Mouse (Mus musculus) gastrocnemius, adult 2 months (tissue): Measurements from ENCODE around the gene Gbx2. TPM values are rescaled to one million over a fixed set of nuclear protein-coding genes. Genes with fewer than 3 reads are reported as not detected.

ENCODE experiments used
- DNase-seq: peaks from one replicate; pipeline ENCODE4 v3.0.0; 2022
- H3K27ac ChIP-seq: fragments of 200-600 bp; 2 replicates; pipeline ENCODE4 v1.8.1; 2022; ENCODE audit warnings: mild to moderate bottlenecking
- H3K4me3 ChIP-seq: fragments of 200-600 bp; 2 replicates; pipeline ENCODE4 v1.8.1; 2022; ENCODE audit warnings: mild to moderate bottlenecking, moderate library complexity
- CTCF ChIP-seq: fragments of 200-600 bp; IDR thresholded peaks from 2 replicates; pipeline ENCODE4 v1.8.1; 2022; ENCODE audit warnings: antibody characterized with exemption, mild to moderate bottlenecking, moderate library complexity
- intact Hi-C: fragments of 180-260 bp; cut with DNase I; formaldehyde crosslinking; loops from one replicate; pipeline ENCODE4 v1.15.1; 2025
- total RNA-seq, 2 experiments: library from RNA; stranded (reverse); gene quantifications; 2 replicates each; pipeline ENCODE4 v1.2.3; 2021

Gbx2 gene
- total RNA-seq, 2 experiments from 2014 or later, result 0.56 TPM; not detected in 1

DNA sequence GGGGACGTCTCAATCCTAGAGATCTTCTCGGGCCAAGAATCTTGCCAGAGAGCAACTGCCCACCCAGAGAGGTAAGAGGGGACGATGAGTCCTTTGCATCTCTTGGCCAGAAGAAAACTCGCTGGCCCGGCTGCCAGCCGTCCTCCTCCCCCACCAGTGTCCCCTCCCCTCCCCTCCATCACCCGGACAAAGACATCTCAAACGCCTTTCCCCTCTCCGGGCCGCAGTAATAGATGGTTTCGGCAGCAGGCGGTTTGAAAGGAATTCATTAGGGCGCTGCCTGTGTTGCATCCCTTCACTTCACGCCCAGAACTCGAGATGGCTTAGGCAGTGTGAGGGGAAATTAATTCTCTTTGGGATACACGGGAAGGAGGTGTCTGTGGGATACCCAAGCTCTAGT, 1.6 kb upstream of the Gbx2 start:
- H3K4me3 ChIP-seq, result no peak overlapping the region
- no peak for DNase-seq
- TF ChIP-seq CTCF, result no peak
- intact Hi-C loops, result no loop called here
- H3K27ac ChIP-seq, result no peak overlapping the region

DNA sequence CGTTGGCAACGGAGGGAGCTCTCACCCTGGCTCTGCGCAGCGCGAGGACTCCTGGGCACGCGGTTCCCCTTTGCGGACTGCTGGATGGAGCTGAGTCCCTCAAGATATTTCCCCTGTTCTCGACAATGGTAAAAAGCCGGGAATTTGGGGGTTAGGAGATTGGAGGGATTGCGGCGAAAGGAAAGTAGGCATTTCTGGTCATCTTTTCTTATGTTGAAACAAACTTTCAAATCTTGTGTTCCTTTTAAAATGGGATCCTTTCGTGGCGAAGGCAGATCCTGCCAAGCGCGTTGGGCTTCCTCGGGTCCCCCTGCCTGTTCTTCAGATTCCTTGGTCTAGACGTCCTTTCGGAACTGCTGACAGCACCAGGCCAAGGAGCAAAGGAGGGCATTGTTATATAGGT, 1.0 kb upstream of the Gbx2 start:
- H3K4me3 ChIP-seq, result no peak overlapping the region
- intact Hi-C loops, result no loop called here
- TF ChIP-seq CTCF, result no peak
- DNase-seq, result no peak
- H3K27ac ChIP-seq, result no peak overlapping the region

DNA sequence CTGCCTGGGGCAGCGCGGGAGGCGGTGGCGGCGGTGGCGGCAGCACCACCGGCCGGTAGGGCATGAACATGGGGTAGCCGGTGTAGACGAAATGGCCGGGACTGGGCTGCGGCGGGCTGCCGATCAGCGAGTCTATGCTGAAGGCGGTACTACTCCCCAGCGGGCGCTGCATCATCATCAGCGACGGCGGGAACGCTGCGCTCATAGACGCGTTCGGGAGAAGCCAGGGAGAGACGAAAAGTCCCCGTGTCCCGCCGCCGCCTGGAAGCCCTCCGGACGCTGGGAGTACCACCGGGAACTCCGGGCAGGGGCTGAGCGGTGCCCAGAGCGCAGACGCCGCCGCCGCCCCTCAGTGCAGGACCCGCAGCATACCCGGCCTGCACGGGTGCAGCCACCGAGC, 428 bp downstream of the Gbx2 start:
- DNase-seq, result no peak
- H3K4me3 ChIP-seq, result peak overlapping the region; percentile 68
- no peak for TF ChIP-seq CTCF
- H3K27ac ChIP-seq, result no peak overlapping the region
- intact Hi-C loops, result no loop called here

DNA sequence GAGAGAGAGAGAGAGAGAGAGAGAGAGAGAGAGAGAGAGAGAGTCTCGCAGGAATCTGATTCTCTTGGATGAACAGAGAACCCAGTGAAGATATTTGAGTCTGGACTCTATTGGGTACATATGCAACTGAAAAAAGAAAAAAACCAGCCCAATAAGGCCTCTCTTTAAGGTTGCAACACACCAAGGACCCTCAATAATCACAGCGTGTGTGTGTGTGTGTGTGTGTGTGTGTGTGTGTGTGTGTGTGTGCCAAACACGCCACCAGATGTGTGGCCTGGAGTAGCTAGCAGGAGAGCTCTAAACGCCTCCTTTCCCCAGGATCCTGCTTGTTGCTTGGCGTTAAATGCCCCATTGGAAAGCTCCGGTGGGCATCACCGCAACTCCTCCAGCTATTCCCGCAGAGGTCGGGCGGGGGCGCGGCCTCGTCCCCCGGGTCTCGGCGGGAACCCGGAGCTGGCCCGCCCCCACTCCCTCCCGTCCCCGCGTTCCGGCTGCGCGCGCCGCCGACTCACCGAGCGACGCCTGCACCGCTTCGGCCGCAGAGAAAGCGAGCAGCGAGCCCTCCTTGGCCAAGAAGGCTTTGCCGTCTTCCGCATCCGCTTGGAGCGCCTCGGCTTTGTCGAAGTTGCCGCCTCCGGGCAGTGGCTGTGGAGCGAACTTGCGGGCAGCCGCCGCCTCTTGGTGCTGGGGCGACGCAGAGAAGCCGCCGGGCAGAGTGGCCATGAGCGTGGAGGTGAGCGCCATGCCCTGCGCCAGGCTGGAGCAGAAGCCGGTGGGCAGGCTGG, 1.1 kb downstream of the Gbx2 start:
- Histone ChIP-seq H3K27ac (no peak overlapping the region), H3K4me3 (peak overlapping the region; percentile 68)
- DNase-seq, result no peak
- no peak for TF ChIP-seq CTCF
- intact Hi-C loops, result no loop called here

DNA sequence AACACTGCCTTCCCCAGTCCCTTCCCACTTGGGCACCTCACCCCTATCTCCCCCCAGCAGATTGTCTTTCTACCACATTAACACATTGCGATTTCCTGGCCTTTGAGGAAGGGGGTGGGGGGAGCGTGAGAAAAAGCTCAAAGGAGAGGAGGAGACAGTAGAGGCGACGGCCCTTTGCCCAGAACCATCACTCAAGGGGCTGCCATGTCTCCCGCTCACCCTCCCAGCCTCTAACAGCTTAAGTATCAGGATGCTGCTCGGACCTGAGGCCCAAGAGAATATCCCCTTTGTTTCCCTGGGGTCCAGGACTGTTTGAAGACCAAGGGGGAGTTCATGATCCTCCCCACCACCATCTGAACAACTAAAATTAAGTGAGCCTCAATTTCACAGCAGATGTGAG, 1.8 kb downstream of the Gbx2 start:
- no peak for DNase-seq
- intact Hi-C loops, result no loop called here
- no peak for TF ChIP-seq CTCF
- Histone ChIP-seq H3K4me3 (peak overlapping the region; percentile 43), H3K27ac (no peak overlapping the region)

DNA sequence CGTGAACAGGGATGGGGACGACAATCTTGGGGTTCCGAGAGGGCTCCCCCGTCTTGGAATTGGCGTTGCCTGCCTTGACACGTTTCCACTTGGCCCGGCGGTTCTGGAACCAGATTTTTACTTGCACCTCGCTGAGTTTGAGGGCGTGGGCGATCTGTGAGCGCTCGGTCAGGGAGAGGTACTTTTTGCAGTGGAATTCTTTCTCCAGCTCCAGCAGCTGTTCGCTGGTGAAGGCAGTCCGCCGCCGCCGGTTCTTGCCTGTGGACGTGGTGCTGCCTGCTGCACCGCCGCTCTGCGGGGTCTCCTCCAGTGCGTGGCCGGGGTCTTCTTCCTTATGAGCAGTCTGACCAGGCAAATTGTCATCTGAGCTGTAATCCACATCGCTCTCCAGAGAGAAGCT, 2.3 kb downstream of the Gbx2 start:
- peak overlapping the region; percentile 43 for H3K4me3 ChIP-seq
- H3K27ac ChIP-seq, result no peak overlapping the region
- intact Hi-C loops, result no loop called here
- TF ChIP-seq CTCF, result no peak
- no peak for DNase-seq

DNA sequence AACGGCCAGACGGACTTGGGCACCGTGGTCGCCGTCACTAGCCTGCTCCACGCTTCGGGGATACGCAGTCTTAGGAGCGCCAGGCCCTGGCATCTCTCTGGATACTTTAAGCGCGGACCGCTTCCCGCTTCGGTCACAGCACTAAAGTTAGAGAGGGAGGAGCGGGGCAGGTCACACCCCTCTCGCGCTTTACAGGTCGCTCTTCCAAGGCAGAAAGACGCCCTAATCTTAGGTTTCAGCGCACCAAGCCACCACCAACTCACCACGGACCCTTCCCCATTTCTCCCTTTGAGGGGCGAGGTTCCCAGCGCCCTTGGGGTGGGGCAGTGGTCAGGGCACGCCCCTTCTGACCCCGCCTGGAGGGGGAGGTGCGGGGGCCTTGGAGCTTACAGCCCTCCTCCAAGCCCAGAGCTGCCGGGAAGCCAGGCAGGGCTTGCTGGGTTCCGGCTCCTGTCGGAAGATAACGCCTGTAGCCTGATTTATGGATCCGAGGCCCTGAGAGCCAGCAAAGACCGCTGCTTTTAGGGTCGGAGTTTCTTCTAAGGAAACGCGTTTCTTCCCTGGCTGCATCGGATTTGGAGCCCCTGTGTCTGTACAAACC, 3.8 kb downstream of the Gbx2 start:
- DNase-seq, result no peak
- H3K27ac ChIP-seq, result no peak overlapping the region
- TF ChIP-seq CTCF, result no peak
- intact Hi-C loops, result no loop called here
- peak overlapping the region; percentile 61 for H3K4me3 ChIP-seq

DNA sequence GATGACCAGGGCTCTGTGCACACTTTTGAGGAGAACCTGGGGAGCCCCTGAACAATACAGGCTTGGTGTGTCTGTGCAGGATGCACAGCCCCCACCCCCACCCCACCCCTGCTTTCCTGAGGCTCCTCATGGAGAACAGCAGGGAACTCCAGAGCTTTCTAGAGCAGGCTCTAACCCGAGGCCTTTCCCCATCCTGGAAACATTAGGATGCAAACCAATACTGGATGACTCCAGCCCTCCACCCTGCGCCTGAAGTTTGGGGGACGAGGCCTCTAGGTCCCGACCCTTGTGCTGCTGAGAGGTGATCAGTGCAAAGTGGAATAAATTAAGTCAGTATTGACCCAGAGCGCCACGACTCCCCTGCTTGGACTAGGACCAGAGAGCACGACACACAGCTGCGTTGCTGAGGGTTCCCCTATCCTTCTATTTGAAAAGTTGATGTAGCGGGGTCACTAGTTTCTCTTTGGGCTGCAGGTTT, 4.4 kb downstream of the Gbx2 start:
- no peak for TF ChIP-seq CTCF
- H3K27ac ChIP-seq, result no peak overlapping the region
- intact Hi-C loops, result no loop called here
- peak overlapping the region; percentile 61 for H3K4me3 ChIP-seq
- DNase-seq, result no peak

DNA sequence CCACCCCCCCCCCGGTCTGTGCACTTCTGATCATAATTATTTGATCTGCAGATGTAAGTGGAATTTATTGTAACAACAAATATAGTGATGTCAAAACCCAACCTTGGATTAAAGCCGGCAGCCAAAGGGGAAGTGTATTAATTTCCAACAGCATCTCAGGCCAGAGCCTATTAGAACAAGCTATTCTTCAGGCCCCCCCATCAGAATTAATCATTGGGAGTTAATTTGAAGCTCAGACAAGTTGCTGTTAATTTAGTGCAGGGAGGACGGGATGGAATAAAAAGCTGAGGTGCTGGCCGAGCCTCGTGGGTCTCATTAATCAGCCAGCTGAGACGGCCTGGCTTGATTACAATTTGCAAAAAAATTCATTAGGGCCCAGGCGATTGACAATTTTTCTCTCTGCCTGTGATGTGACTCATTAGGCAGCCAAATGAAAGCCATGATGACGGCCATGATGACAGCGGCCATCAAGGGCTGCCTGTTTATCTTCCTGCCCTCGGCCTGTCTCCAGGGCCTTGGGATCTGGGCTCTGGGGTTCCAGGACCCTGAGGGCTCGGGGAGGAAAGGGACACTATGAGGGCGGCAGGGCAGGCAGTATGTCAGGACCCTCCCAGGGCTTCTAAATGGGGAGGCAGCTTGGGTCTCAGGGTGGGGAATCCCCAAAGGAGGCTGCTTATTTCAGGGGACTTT, 5.3 kb downstream of the Gbx2 start:
- no peak for DNase-seq
- no peak overlapping the region for H3K27ac ChIP-seq
- H3K4me3 ChIP-seq, result no peak overlapping the region
- intact Hi-C loops, result no loop called here
- no peak for TF ChIP-seq CTCF

DNA sequence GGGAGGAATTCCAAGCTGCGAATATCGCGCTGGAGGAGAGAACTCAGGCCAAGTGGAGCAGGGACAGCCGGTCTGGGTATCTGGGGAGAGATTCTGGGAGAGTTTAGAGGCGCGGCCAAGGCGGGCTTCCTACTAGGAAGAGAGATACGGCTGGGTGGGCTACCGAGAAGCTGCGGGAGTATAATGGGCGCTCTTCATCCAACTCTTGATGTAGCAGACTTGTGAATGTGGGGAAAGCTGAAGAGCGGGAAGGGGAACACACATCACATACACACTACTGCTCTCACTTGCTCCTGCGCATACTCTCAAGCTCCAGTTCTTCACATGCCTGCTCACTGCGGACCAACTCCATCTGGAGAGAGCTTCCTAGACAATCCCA, 7.3 kb downstream of the Gbx2 start:
- no peak for DNase-seq
- TF ChIP-seq CTCF, result no peak
- Histone ChIP-seq H3K4me3 (no peak overlapping the region), H3K27ac (no peak overlapping the region)
- intact Hi-C loops, result no loop called here

DNA sequence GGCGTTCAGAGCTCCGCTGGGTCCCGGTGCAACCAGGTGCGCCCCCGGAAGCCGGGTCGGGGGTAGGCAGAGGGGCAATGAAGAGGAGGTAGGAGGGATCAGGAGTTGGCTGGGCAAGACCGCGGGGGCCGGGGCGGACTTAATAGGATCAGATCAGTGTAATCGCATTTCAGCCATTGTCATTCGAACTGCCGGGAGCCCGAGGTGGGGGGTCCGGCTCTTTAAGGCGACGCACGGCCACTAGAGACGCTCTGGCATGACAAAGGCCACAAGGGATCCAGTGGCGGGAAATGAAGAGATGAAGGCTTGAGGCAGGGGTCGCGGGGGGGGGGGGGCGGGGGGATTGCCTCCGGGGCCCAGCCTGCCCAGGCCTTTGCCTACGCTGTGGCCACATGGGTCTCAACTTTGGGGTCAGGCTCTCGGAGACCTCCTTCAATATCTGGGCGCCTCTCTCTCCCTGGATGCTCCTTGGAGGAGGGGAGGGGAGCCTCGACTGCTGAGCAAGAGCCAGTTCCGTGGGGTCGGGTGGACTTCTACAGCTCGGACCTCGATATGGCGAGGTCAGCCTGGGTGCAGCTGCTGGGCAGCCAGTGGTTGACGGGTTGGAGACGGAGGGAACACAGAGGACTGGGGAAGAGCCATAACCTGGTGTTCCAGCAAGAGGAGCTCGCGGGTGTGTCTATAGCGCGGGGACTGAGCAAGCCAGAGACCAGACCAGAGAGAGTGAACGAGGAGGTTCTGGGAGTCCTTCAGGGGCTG, 7.9 kb downstream of the Gbx2 start:
- intact Hi-C loops, result no loop called here
- Histone ChIP-seq H3K4me3 (no peak overlapping the region), H3K27ac (no peak overlapping the region)
- no peak for DNase-seq
- no peak for TF ChIP-seq CTCF

DNA sequence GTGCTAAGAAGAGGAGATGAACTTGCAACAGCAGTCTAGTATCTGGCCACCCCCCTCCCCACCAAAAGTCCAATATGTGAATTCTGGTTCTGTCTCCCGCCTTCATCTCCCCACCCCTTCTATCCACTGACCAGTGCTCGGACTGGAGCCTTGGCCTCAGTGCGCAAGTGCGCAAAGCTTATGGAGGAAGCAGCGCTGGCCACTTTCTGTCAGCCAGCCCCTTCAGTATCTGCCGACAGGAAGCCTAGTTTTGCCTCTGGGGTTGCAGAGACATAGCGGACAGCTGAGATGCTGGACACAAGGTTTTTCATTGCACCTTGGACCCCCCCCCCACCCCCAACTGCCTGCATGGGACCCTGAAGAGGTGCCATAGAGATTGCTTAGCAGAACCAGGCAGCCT, 8.7 kb downstream of the Gbx2 start:
- no peak for TF ChIP-seq CTCF
- Histone ChIP-seq H3K4me3 (no peak overlapping the region), H3K27ac (no peak overlapping the region)
- DNase-seq, result no peak
- intact Hi-C loops, result no loop called here

DNA sequence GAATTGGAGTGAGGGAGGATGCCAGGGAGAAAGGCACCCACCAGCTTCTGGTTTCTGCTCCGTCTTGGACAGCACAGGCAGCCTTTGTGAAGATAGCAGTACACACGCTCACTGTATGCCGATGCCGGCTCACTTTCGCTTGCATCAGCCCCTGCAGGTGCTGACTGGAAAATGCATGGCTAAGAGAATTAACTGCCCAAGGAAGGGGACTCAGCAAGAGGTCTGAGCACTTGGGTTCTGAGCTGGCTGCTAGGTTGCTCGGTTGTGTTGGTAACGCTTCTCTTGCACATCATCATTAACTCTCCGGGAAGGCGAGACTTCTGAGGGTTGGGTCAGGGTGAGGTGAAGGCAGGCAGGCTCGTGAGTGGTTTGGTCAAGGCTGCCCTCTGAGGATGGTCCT, 9.2 kb downstream of the Gbx2 start:
- TF ChIP-seq CTCF, result no peak
- intact Hi-C loops, result no loop called here
- no peak for DNase-seq
- no peak overlapping the region for H3K4me3 ChIP-seq
- H3K27ac ChIP-seq, result no peak overlapping the region
